Mouse (Mus musculus) brain, embryonic 14.5 days (tissue): ENCODE results near the gene Rab37.

ENCODE experiments used
- CTCF ChIP-seq: fragments of 200-500 bp; IDR thresholded peaks from 2 replicates; pipeline ENCODE4 v1.5.1; 2012; ENCODE audit warnings: inconsistent platforms, mild to moderate bottlenecking, moderate library complexity, borderline replicate concordance; ENCODE audit not compliant: insufficient read depth, insufficient read length; ENCODE audit errors: extremely low read depth
- POLR2A ChIP-seq: fragments of 200-500 bp; IDR thresholded peaks from 2 replicates; pipeline ENCODE4 v1.6.1; 2012; ENCODE audit warnings: mild to moderate bottlenecking, inconsistent platforms, borderline replicate concordance; ENCODE audit not compliant: poor library complexity, insufficient read depth, insufficient read length, severe bottlenecking; ENCODE audit errors: extremely low read depth

DNA sequence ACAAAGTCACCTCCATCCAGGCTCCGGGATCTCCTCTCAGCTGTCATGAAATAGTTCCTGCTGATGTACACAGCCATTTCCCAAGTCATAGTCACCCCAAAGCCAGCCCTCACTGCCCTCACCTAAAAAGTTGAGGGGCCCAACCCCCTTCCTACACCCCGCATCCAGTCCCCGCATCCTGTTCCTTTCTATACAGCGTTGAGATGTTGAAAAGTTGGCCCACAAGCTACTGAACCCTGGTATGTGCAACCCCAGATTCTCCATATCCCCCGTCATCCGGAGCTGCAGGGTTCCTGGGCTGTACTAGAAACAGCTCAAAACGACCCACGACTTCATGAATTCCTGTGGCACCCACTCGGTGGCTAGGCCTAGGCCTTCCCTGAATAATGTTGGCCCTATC lies 61.9 kb downstream of the Rab37 start:
- TF ChIP-seq CTCF, result no peak
- no peak for TF ChIP-seq POLR2A
